Mouse (Mus musculus) small intestine, adult 10 weeks (tissue): ENCODE data around the gene Olfr1344. TPM values are rescaled to one million over a fixed set of nuclear protein-coding genes. Genes with fewer than 3 reads are reported as not detected.

Experiments
- polyA plus RNA-seq: library from polyadenylated mRNA; stranded (reverse); fragments of 350-450 nt; fragmentation: Illumina TruSeq; extraction: RNeasy Lipid Tissue Mini Kit (QIAGEN cat#74804); gene quantifications from one replicate; pipeline ENCODE4 v1.2.3, GENCODE M21; 2014; ENCODE audit warnings: low replicate concordance

Olfr1344 gene
- polyA plus RNA-seq: not detected

GRCm38 (mm10) chr7:6438388-6438787, at the start of gene Olfr1344:
Olfr1344 (plus strand) TSS chr7:6438688.

GRCm38 (mm10) chr7:6397996-6398975, 40.2 kb upstream of the Olfr1344 start, which contains the start of gene Smim17:
Smim17 (plus strand) TSS chr7:6398715.

GRCm38 (mm10) chr7:6410043-6410442, 28.4 kb upstream of the Olfr1344 start, which contains the start of gene Gm20715:
Gm20715 (plus strand) TSS chr7:6410277.

GRCm38 (mm10) chr7:6455868-6456267, 17.4 kb downstream of the Olfr1344 start, which contains the start of gene Olfr1336:
Olfr1336 (plus strand) TSS chr7:6456168.

GRCm38 (mm10) chr7:6466951-6467350, 28.5 kb downstream of the Olfr1344 start, which contains the start of gene Olfr1346:
Olfr1346 (plus strand) TSS chr7:6467101.

GRCm38 (mm10) chr7:6486841-6487240, 48.4 kb downstream of the Olfr1344 start, which contains the start of gene Olfr5:
Olfr5 (minus strand) TSS chr7:6486941.

Other genes starting within 250 kb of the Olfr1344 start
- not detected for gene Galp, start 241.6 kb upstream of the Olfr1344 start, polyA plus RNA-seq
- not detected for gene Zscan5b, start 216.4 kb upstream of the Olfr1344 start, polyA plus RNA-seq
- gene Epp13, start 186.0 kb upstream of the Olfr1344 start, polyA plus RNA-seq: not detected
- gene Zfp667, start 152.1 kb upstream of the Olfr1344 start, polyA plus RNA-seq: 3.2 TPM
- 2.0 TPM for gene Zfp583, start 107.4 kb upstream of the Olfr1344 start, polyA plus RNA-seq
- not detected for gene Gm3854, start 94.9 kb upstream of the Olfr1344 start, polyA plus RNA-seq
- gene Zfp78, start 75.4 kb upstream of the Olfr1344 start, polyA plus RNA-seq: 2.0 TPM
- 7.4 TPM for gene Zfp28, start 55.4 kb upstream of the Olfr1344 start, polyA plus RNA-seq
- not detected for gene Smim17, start 40.0 kb upstream of the Olfr1344 start, polyA plus RNA-seq
- gene Gm20715, start 28.4 kb upstream of the Olfr1344 start, polyA plus RNA-seq: not detected
- not detected for gene Olfr1336, start 17.5 kb downstream of the Olfr1344 start, polyA plus RNA-seq
- not detected for gene Olfr1346, start 28.4 kb downstream of the Olfr1344 start, polyA plus RNA-seq
- gene Olfr5, start 48.3 kb downstream of the Olfr1344 start, polyA plus RNA-seq: not detected
- not detected for gene Olfr1347, start 61.1 kb downstream of the Olfr1344 start, polyA plus RNA-seq
- not detected for gene Olfr1348, start 70.1 kb downstream of the Olfr1344 start, polyA plus RNA-seq
- not detected for gene Olfr1349, start 84.3 kb downstream of the Olfr1344 start, polyA plus RNA-seq
- gene Olfr1350, start 126.2 kb downstream of the Olfr1344 start, polyA plus RNA-seq: not detected